Mouse (Mus musculus) kidney, adult 18-20 months (tissue): ENCODE measurements around the gene Rab42.
"Not testable (repeated sequence)": the region's sequence is repeated elsewhere in the genome, so short reads cannot be mapped to it uniquely, and the experiment has no call there.

ENCODE experiments used
- DNase-seq: peaks from one replicate; pipeline ENCODE4 v3.0.0; 2021

The Rab42 gene

DNA sequence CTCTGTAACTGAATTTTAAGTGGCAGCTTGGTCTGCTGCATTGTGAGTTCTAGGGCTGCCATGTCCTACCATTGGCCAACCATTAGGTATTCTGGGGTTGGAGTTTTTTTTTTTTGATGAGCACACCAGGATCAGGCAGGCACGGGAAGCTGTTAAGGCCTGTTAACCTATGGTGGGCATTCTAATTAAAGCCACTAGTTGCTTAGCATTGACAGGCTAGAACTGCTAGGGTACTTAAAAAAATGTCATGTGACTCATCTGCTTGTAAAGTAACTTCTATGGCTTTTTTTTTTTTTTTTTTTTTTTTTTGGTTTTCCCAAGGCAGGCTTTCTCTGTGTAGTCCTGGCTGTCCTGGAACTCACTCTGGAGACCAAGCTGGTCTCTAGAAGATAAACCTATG is 8.0 kb upstream of the Rab42 start:
- no peak for DNase-seq

DNA sequence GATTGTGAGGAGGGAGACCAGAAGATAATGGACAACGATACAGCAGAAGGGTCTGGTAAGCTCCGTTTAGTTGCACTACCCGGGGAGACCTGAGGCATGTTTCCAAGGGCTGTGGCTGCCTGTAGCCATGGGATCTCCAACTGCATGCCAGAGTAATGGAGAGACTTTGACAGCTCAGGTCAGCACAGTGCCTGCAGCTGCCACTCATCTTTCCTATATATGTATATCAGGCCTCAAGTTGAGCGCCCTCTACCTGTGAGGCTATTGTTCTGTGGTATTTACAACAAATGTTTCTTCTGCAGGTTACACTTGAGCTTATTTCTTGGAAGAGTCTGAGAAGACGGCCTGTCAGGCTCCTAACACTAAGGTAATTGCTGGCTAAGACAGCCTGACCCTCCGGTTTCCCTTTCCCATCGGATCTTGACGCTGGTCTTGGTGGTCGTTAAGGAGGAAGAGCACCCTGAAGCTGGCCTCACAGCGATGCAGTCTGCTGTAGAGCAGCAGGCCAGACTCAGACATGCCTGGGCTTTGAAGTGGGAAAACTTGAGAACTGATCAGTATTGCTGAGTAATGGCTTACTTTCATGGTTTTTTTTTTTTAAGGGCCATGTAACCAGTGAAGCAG is 6.8 kb upstream of the Rab42 start:
- peak; percentile 57 for DNase-seq

GRCm38 (mm10) chr4:132309140-132309848 is 6.1 kb upstream of the Rab42 start:
- DNase-seq = no peak

DNA sequence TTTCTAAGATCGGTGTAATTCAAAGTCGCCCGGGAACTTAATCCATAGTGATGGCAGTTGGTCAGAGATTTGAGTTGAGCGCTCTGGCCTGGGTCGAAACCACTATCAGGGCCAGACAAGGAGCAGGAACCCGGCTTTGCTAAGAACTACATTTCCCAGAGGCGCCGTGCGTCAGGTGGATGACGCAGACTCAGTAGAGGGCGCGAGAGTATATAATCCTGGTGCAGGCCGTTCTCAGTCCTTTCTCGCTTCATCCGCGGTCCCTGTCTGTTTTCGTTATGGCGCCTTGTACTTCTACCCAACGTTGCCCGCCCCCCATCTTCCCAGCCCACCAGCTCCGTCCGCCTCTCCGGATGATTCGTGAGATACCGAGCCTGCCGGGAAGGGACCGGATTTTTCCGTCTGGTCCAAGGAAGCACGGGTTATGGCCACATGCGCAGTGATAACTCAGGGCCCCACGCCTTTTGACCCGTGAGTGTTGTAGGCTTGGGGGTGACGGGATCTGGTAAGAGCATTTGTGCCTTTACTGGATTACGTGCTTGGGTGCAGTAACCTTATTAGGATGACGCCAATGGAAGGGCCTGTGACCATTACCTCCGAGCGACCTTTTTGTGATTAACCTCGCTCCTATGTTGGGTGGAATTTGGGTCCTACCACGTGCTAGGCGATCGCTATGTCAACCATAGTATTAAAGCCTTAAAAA is 5.4 kb upstream of the Rab42 start:
- peak; percentile 91 for DNase-seq

GRCm38 (mm10) chr4:132306004-132306403 is 2.8 kb upstream of the Rab42 start:
- no peak for DNase-seq

- peak; percentile 62 for DNase-seq
Measured at GRCm38 (mm10) chr4:132305276-132305675, 2.1 kb upstream of the Rab42 start.

- DNase-seq = not testable (repeated sequence)
Measured at GRCm38 (mm10) chr4:132303484-132303883, 299 bp upstream of the Rab42 start.

- DNase-seq = no peak
Measured at GRCm38 (mm10) chr4:132301965-132302938, 933 bp downstream of the Rab42 start.

GRCm38 (mm10) chr4:132301486-132301885 is 1.7 kb downstream of the Rab42 start:
- DNase-seq = no peak

DNA sequence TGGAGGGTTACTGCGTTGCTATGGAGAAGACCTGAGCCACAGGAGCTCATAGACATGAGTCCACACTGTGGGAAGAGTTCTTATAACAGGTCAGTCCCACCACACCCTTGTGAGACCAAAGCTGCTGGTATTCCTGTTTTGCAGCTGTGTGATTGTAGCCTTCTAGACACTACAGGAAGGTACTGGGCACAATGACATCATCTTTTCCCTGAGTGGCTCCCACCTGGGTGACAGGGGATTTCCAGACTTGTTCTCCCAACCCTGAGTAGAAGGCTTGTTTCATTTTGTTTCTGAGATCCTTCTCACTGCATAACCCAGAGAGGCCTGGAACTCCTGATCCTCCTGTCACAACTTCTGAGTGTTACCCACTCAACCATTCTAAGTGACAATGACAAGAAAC is 3.3 kb downstream of the Rab42 start:
- DNase-seq = no peak

- DNase-seq = no peak
Measured at GRCm38 (mm10) chr4:132295696-132296390, 7.3 kb downstream of the Rab42 start.

DNA sequence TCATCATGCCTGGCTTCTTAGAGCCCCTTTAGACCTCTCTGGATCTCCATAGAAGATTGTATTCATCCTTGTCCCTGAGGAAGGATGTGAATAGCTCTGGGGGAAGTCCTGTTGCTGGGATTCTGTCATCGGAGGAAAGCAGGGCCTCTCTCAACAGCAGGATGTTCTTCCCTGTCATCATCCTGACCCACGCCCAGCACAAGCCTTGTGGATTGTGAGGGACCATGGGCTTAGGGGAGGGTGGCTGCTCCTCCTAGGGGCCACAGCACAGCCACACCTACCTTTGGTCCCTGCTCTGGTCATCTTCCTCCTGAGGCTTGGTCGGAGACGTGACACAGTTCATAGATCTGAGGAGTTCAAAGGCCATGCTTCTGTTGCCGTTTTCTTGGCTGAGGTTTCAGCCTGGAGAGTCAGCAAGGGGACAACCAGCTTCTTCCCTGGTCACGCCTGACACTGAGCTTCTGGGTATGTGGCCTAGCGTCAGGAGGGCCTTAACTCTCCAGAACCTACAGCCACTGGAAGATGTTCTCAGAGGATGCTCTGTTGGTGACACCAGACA is 9.4 kb downstream of the Rab42 start:
- DNase-seq = peak; percentile 28

DNA sequence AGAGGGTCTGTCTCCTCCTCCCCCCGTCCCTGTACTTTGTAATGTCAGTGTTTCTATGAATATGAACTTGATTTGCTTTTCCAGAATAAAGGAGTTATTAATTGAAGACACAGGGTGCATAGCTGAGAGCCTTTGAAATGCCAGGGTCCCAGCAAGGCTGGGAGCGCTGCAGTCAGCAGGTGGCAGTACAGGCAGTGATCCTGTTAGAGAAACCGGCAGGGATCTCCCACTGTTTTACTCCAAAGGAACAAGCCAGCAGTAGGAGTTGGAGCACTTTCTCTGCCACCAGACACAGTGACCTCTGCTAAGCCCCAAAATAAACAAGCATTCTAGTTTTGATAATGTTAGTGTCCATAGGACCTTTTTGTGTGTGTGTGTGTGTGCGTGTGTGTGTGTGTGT is 10.2 kb downstream of the Rab42 start:
- peak; percentile 63 for DNase-seq

GRCm38 (mm10) chr4:132291624-132292335 is 11.4 kb downstream of the Rab42 start:
- no peak for DNase-seq

DNA sequence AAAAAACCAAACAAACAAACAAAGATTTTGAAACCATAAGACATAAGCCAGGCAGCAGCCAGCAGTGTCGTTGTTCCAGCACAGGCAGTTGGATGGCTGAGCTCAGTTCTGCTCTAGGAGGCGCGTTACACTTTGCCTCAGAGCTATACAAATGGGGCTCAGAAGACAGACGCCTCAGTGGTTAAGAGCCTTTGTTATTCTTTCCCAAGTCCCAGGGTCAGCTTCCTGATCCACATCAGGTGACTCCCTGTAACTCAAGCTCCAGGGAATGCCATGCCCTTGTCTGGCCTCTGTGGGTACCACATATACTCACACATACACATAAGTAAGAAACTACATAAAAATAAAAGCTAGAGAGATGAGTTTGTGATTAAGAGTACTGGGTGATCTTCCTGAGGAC is 12.1 kb downstream of the Rab42 start:
- no peak for DNase-seq

- DNase-seq = not testable (repeated sequence)
Measured at GRCm38 (mm10) chr4:132288840-132289239, 14.3 kb downstream of the Rab42 start.

GRCm38 (mm10) chr4:132275949-132276348 is 27.2 kb downstream of the Rab42 start:
- DNase-seq = no peak

DNA sequence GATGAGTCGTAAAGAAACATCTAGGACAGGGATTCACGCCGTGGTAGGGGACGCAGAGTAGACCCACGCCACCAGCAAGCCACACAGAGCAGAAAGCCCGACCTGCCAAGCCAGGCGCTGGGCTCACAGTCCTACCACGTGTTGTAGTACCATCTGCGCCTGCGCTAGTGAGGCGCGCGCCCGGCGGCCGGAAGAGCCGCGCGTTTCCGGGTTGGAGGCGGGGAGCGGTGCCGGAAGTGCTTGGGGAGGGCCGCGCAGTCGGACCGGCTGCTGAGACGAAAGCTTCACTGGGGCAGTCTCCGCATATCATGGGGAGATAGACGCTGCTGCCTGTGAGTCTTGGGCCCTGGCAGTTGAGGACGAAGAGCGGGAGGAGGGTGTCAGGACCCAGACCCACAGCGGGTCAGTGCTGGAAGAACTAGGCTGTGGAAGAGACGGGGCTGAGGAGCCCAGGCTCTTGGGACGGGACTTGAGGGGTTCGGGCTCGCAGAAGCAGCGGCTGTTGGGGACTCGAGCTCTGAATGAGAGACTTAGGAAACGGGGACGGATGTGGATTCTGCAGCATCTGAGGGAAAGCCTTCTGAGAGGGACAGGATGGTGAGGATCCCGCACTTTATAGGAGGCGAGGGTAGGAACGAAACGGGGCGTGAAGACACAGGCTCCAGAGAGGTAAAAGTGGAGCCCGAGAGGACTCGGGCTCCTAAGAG is 28.9 kb downstream of the Rab42 start, which contains the start of gene Taf12:
Taf12 (plus strand) TSS at position 220 of the 707 bp plus-strand sequence.
- DNase-seq = peak; percentile 92

GRCm38 (mm10) chr4:132273166-132273565 is 30.0 kb downstream of the Rab42 start:
- DNase-seq = no peak
